Mouse (Mus musculus): ENCODE measurements around the gene Ptprf. TPM values are rescaled to one million over a fixed set of nuclear protein-coding genes. Genes with fewer than 3 reads are reported as not detected.

Ptprf gene
- polyA plus RNA-seq, 1 experiment, result 7.6 TPM

DNA sequence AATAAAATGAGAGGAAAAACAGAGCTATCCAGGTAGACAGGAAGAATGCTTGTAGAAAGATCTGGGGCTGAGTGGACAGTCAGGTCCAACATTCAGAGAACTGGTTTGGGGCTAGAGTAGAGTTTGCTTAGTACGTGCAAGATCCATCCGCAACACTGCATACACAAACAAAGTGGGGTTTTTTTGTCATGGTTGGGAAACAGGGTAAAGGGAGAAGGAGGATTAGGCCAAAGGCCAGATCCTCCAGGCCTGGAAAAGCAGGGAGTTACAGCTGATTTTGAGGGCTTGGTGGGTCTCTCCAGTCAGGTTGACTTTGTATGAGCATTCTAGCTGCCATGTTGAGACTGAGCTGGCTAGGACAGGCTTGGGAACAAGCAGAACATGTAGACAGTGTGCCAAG, 85.3 kb downstream of the Ptprf start:
- H3K4me3 ChIP-seq, result no peak overlapping the region
- H3K27me3 ChIP-seq (ENCODE audit: control insufficient read depth, insufficient read depth, insufficient read length), result peaks cover 16% of the 10 kb centered on the region
- no peak overlapping the region for H3K4me2 ChIP-seq (ENCODE audit: low read depth)
- no peaks in the 10 kb centered on the region for H3K79me2 ChIP-seq (ENCODE audit: control insufficient read depth, insufficient read depth)
- no peaks in the 10 kb centered on the region for H3K36me3 ChIP-seq (ENCODE audit: control insufficient read depth, insufficient read depth)
- H3ac ChIP-seq (ENCODE audit: control insufficient read depth, insufficient read length), result no peak overlapping the region
- TF ChIP-seq CEBPB (IDR thresholded peaks at IDR 0.05; ENCODE audit: insufficient read depth, poor library complexity, severe bottlenecking) (no peak), USF1 (IDR thresholded peaks at IDR 0.05; ENCODE audit: low read depth) (no peak)

GRCm38 (mm10) chr4:118199093-118199492, 92.1 kb downstream of the Ptprf start:
- Histone ChIP-seq H3K36me3 (ENCODE audit: control insufficient read depth, insufficient read depth) (no peaks in the 10 kb centered on the region), H3K27me3 (ENCODE audit: control insufficient read depth, insufficient read depth, insufficient read length) (no peaks in the 10 kb centered on the region), H3K79me2 (ENCODE audit: control insufficient read depth, insufficient read depth) (no peaks in the 10 kb centered on the region), H3ac (ENCODE audit: control insufficient read depth, insufficient read length) (no peak overlapping the region), H3K4me3 (no peak overlapping the region), H3K4me2 (ENCODE audit: low read depth) (no peak overlapping the region)
- no peak for TF ChIP-seq MYOG (IDR thresholded peaks at IDR 0.05; ENCODE audit: control insufficient read depth in 1 of 3, insufficient read depth in 1 of 3, insufficient read length in 2 of 3, low read depth in 2 of 3)
- no peak for TF ChIP-seq MAX (IDR thresholded peaks at IDR 0.05; ENCODE audit: low read depth)
- TF ChIP-seq POLR2AphosphoS2 (IDR thresholded peaks at IDR 0.05; ENCODE audit: insufficient read length, low read depth), result no peak
- TF ChIP-seq USF1 (IDR thresholded peaks at IDR 0.05; ENCODE audit: low read depth), result no peak
- no peak for TF ChIP-seq E2F4 (IDR thresholded peaks at IDR 0.05; ENCODE audit: insufficient read depth)
- TF ChIP-seq MYOD1 (IDR thresholded peaks at IDR 0.05; ENCODE audit: control insufficient read depth in 1 of 3, insufficient read length in 2 of 3, low read depth in 2 of 3), result no peak

GRCm38 (mm10) chr4:118198606-118199005, 92.6 kb downstream of the Ptprf start:
- Histone ChIP-seq H3K79me2 (ENCODE audit: control insufficient read depth, insufficient read depth) (no peaks in the 10 kb centered on the region), H3ac (ENCODE audit: control insufficient read depth, insufficient read length) (no peak overlapping the region), H3K36me3 (ENCODE audit: control insufficient read depth, insufficient read depth) (no peaks in the 10 kb centered on the region), H3K27me3 (ENCODE audit: control insufficient read depth, insufficient read depth, insufficient read length) (peaks cover 4% of the 10 kb centered on the region), H3K4me3 (no peak overlapping the region), H3K4me2 (ENCODE audit: low read depth) (no peak overlapping the region)
- no peak for TF ChIP-seq TCF12 (IDR thresholded peaks at IDR 0.05; ENCODE audit: insufficient read depth, poor library complexity, severe bottlenecking)
- no peak for TF ChIP-seq MYOG (IDR thresholded peaks at IDR 0.05; ENCODE audit: control insufficient read depth in 1 of 3, insufficient read depth in 1 of 3, insufficient read length in 2 of 3, low read depth in 2 of 3)
- no peak for TF ChIP-seq TCF3 (IDR thresholded peaks at IDR 0.05; ENCODE audit: insufficient read length, low read depth)

DNA sequence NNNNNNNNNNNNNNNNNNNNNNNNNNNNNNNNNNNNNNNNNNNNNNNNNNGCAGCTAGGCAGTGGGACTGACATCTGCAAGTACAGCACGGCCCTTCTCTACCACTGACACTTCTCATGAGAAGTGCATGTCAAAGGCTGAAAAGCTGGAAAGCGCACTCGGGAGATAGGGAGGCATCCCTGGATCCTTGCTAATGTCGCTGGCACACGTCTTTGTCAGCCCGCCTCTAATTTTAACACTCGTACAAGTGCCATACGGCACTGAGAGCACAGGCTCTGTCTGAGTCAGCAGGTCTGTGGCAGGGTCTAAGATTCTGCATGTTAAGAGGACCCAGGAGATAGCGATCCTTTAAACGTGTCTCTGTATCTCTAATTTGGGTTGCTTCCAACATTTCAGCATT, 95.0 kb downstream of the Ptprf start:
- Histone ChIP-seq H3ac (ENCODE audit: control insufficient read depth, insufficient read length) (no peak overlapping the region), H3K79me2 (ENCODE audit: control insufficient read depth, insufficient read depth) (no peaks in the 10 kb centered on the region), H3K4me2 (ENCODE audit: low read depth) (no peak overlapping the region), H3K4me3 (no peak overlapping the region), H3K27me3 (ENCODE audit: control insufficient read depth, insufficient read depth, insufficient read length) (peaks cover 8% of the 10 kb centered on the region), H3K36me3 (ENCODE audit: control insufficient read depth, insufficient read depth) (no peaks in the 10 kb centered on the region)
- TF ChIP-seq CEBPB (IDR thresholded peaks at IDR 0.05; ENCODE audit: insufficient read depth, poor library complexity, severe bottlenecking) (no peak), MAX (IDR thresholded peaks at IDR 0.05; ENCODE audit: low read depth) (no peak), TCF12 (IDR thresholded peaks at IDR 0.05; ENCODE audit: insufficient read depth, poor library complexity, severe bottlenecking) (no peak), POLR2A (IDR thresholded peaks at IDR 0.05; ENCODE audit: insufficient read length, low read depth) (no peak), SRF (IDR thresholded peaks at IDR 0.05; ENCODE audit: control insufficient read depth, insufficient read length, low read depth) (no peak), E2F4 (IDR thresholded peaks at IDR 0.05; ENCODE audit: insufficient read depth) (no peak), REST (IDR thresholded peaks at IDR 0.05; ENCODE audit: insufficient read depth, insufficient read length) (no peak), TCF3 (IDR thresholded peaks at IDR 0.05; ENCODE audit: insufficient read length, low read depth) (no peak), MYOG (IDR thresholded peaks at IDR 0.05; ENCODE audit: control insufficient read depth in 1 of 3, insufficient read depth in 1 of 3, insufficient read length in 2 of 3, low read depth in 2 of 3) (no peak), POLR2AphosphoS2 (IDR thresholded peaks at IDR 0.05; ENCODE audit: insufficient read length, low read depth) (no peak), USF1 (IDR thresholded peaks at IDR 0.05; ENCODE audit: low read depth) (no peak), MYOD1 (IDR thresholded peaks at IDR 0.05; ENCODE audit: control insufficient read depth in 1 of 3, insufficient read length in 2 of 3, low read depth in 2 of 3) (no peak)

GRCm38 (mm10) chr4:118180301-118181080, 110.7 kb downstream of the Ptprf start:
- Histone ChIP-seq H3K36me3 (ENCODE audit: control insufficient read depth, insufficient read depth) (peaks cover 13% of the 10 kb centered on the region), H3K4me2 (ENCODE audit: low read depth) (peak overlapping the region; percentile 93), H3ac (ENCODE audit: control insufficient read depth, insufficient read length) (peak overlapping the region; percentile 77), H3K27me3 (ENCODE audit: control insufficient read depth, insufficient read depth, insufficient read length) (no peaks in the 10 kb centered on the region), H3K4me3 (peak overlapping the region; percentile 75), H3K79me2 (ENCODE audit: control insufficient read depth, insufficient read depth) (peaks cover 17% of the 10 kb centered on the region)
- no peak for TF ChIP-seq MAX (IDR thresholded peaks at IDR 0.05; ENCODE audit: low read depth)
- TF ChIP-seq REST (IDR thresholded peaks at IDR 0.05; ENCODE audit: insufficient read depth, insufficient read length), result no peak

Measured in myocyte (in vitro differentiated cells).